Mouse (Mus musculus): Measurements from ENCODE around the gene Nanp. TPM values are rescaled to one million over a fixed set of nuclear protein-coding genes. Genes with fewer than 3 reads are reported as not detected.

Gene Nanp
- polyA plus RNA-seq, 1 experiment from 2014 or later, result 51.9 TPM

- Histone ChIP-seq H3K27ac (ENCODE audit: low read depth, low read length) (no peak overlapping the region), H3K27me3 (ENCODE audit: control insufficient read depth, insufficient read depth, low read length) (no peaks in the 10 kb centered on the region), H3K9me3 (ENCODE audit: control insufficient read depth, low read length) (no peaks in the 10 kb centered on the region), H3K4me1 (replicated peaks; ENCODE audit: control insufficient read depth, insufficient read depth, low read length) (no peaks in the 10 kb centered on the region), H3K4me3 (ENCODE audit: low read depth, low read length) (no peak overlapping the region), H3K9ac (ENCODE audit: low read length) (no peak overlapping the region), H3K4me2 (ENCODE audit: low read depth, low read length, severe bottlenecking) (no peak overlapping the region), H3K36me3 (ENCODE audit: control insufficient read depth, insufficient read depth, low read length) (no peaks in the 10 kb centered on the region)
- no peak for DNase-seq (ENCODE audit: low spot score)
- ATAC-seq (replicated peaks; ENCODE audit: low FRiP score), result no peak
- 83% methylated on average over 5 of the region's 5 CpGs for WGBS
These were observed 32.8 kb downstream of the Nanp start for GRCm38 (mm10) chr2:151006281-151006945.

GRCm38 (mm10) chr2:151004390-151004789 is 34.8 kb downstream of the Nanp start:
- H3K4me3 ChIP-seq (ENCODE audit: low read depth, low read length), result no peak overlapping the region
- no peak for ATAC-seq (replicated peaks; ENCODE audit: low FRiP score)
- H3K4me2 ChIP-seq (ENCODE audit: low read depth, low read length, severe bottlenecking), result no peak overlapping the region
- H3K27me3 ChIP-seq (ENCODE audit: control insufficient read depth, insufficient read depth, low read length), result no peaks in the 10 kb centered on the region
- H3K9me3 ChIP-seq (ENCODE audit: control insufficient read depth, low read length), result no peaks in the 10 kb centered on the region
- no peak overlapping the region for H3K27ac ChIP-seq (ENCODE audit: low read depth, low read length)
- H3K9ac ChIP-seq (ENCODE audit: low read length), result no peak overlapping the region
- no peak for DNase-seq (ENCODE audit: low spot score)
- WGBS, result 91% methylated on average over 10 of the region's 10 CpGs
- no peaks in the 10 kb centered on the region for H3K36me3 ChIP-seq (ENCODE audit: control insufficient read depth, insufficient read depth, low read length)
- H3K4me1 ChIP-seq (replicated peaks; ENCODE audit: control insufficient read depth, insufficient read depth, low read length), result no peaks in the 10 kb centered on the region; the same call in 1 of the 2 replicates

GRCm38 (mm10) chr2:151003796-151004195 is 35.4 kb downstream of the Nanp start:
- Histone ChIP-seq H3K27ac (ENCODE audit: low read depth, low read length) (no peak overlapping the region), H3K4me2 (ENCODE audit: low read depth, low read length, severe bottlenecking) (no peak overlapping the region), H3K36me3 (ENCODE audit: control insufficient read depth, insufficient read depth, low read length) (no peaks in the 10 kb centered on the region), H3K4me3 (ENCODE audit: low read depth, low read length) (no peak overlapping the region), H3K9me3 (ENCODE audit: control insufficient read depth, low read length) (no peaks in the 10 kb centered on the region), H3K27me3 (ENCODE audit: control insufficient read depth, insufficient read depth, low read length) (no peaks in the 10 kb centered on the region), H3K9ac (ENCODE audit: low read length) (no peak overlapping the region), H3K4me1 (replicated peaks; ENCODE audit: control insufficient read depth, insufficient read depth, low read length) (no peaks in the 10 kb centered on the region; the same call in 1 of the 2 replicates)
- ATAC-seq (replicated peaks; ENCODE audit: low FRiP score) (no peak), DNase-seq (ENCODE audit: low spot score) (no peak)
- WGBS, result 90% methylated on average over 6 of the region's 6 CpGs

DNA sequence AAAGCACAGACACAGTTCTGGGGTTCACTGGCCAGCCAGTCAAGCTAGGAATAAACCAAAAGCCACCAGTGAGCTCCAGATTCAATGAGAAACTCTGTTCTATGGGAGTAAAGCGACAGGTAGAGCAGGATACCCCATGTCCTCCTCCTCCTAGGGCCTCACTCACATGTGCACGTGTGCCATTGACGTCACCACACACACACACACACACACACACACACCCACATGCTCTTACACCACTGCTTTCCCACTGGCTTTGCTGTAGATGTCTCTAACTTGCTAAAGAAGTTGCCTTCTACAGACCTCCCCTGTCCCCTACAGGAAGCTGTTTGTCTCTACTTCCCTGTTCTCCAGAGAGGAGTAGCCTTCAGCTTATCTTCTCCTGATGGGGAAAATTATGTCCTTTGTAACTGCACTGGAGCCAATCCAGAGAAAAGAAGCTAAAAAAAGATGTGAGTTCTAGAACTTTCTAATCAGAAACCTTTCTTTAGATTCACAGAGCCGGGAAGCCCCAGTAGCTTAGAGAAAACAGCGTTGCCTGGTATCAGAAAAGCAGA is 37.5 kb downstream of the Nanp start:
- no peak overlapping the region for H3K4me3 ChIP-seq (ENCODE audit: low read depth, low read length)
- no peaks in the 10 kb centered on the region for H3K36me3 ChIP-seq (ENCODE audit: control insufficient read depth, insufficient read depth, low read length)
- no peaks in the 10 kb centered on the region; the same call in 1 of the 2 replicates for H3K4me1 ChIP-seq (replicated peaks; ENCODE audit: control insufficient read depth, insufficient read depth, low read length)
- H3K9ac ChIP-seq (ENCODE audit: low read length), result no peak overlapping the region
- WGBS, result 83% methylated on average over 5 of the region's 5 CpGs
- DNase-seq (ENCODE audit: low spot score) (no peak), ATAC-seq (replicated peaks; ENCODE audit: low FRiP score) (no peak)
- H3K9me3 ChIP-seq (ENCODE audit: control insufficient read depth, low read length), result no peaks in the 10 kb centered on the region
- no peak overlapping the region for H3K27ac ChIP-seq (ENCODE audit: low read depth, low read length)
- H3K27me3 ChIP-seq (ENCODE audit: control insufficient read depth, insufficient read depth, low read length), result no peaks in the 10 kb centered on the region
- H3K4me2 ChIP-seq (ENCODE audit: low read depth, low read length, severe bottlenecking), result no peak overlapping the region

GRCm38 (mm10) chr2:151000402-151001178 is 38.6 kb downstream of the Nanp start:
- H3K36me3 ChIP-seq (ENCODE audit: control insufficient read depth, insufficient read depth, low read length), result no peaks in the 10 kb centered on the region
- H3K4me2 ChIP-seq (ENCODE audit: low read depth, low read length, severe bottlenecking), result no peak overlapping the region
- H3K27me3 ChIP-seq (ENCODE audit: control insufficient read depth, insufficient read depth, low read length), result no peaks in the 10 kb centered on the region
- no peak overlapping the region for H3K4me3 ChIP-seq (ENCODE audit: low read depth, low read length)
- ATAC-seq (replicated peaks; ENCODE audit: low FRiP score) (peak; percentile 69; the same call in 1 of the 2 replicates), DNase-seq (ENCODE audit: low spot score) (peak; percentile 62)
- 54% methylated on average over 7 of the region's 7 CpGs for WGBS
- H3K27ac ChIP-seq (ENCODE audit: low read depth, low read length), result no peak overlapping the region
- no peak overlapping the region for H3K9ac ChIP-seq (ENCODE audit: low read length)
- H3K4me1 ChIP-seq (replicated peaks; ENCODE audit: control insufficient read depth, insufficient read depth, low read length), result no peaks in the 10 kb centered on the region; the same call in 1 of the 2 replicates
- H3K9me3 ChIP-seq (ENCODE audit: control insufficient read depth, low read length), result no peaks in the 10 kb centered on the region

DNA sequence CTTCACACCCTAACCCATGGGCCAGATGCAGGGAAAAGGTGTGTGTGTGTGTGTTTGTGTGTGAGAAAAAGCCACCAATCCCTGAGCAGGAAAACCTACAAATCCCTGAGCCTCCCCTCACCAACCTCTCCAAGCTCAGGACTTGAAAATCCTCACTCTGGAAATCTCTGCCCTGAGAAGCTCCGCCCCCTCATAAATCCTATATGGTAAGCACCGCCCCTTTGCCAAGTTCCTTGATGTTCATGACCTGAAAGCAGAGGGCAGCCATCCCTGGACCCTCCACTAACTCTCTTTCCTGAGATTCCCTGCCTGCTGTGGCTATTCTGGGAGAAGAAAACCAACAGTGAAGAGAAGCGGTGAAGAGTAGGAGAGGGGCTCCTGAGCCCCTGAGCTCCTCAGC is 40.2 kb downstream of the Nanp start:
- H3K27me3 ChIP-seq (ENCODE audit: control insufficient read depth, insufficient read depth, low read length), result no peaks in the 10 kb centered on the region
- DNase-seq (ENCODE audit: low spot score), result no peak
- no peak overlapping the region for H3K27ac ChIP-seq (ENCODE audit: low read depth, low read length)
- H3K4me1 ChIP-seq (replicated peaks; ENCODE audit: control insufficient read depth, insufficient read depth, low read length), result no peaks in the 10 kb centered on the region; the same call in 1 of the 2 replicates
- H3K36me3 ChIP-seq (ENCODE audit: control insufficient read depth, insufficient read depth, low read length), result no peaks in the 10 kb centered on the region
- ATAC-seq (replicated peaks; ENCODE audit: low FRiP score), result peak; percentile 16; the same call in 1 of the 2 replicates
- H3K4me2 ChIP-seq (ENCODE audit: low read depth, low read length, severe bottlenecking), result no peak overlapping the region
- no peaks in the 10 kb centered on the region for H3K9me3 ChIP-seq (ENCODE audit: control insufficient read depth, low read length)
- no peak overlapping the region for H3K9ac ChIP-seq (ENCODE audit: low read length)
- no peak overlapping the region for H3K4me3 ChIP-seq (ENCODE audit: low read depth, low read length)
- 49% methylated on average over 3 of the region's 3 CpGs for WGBS

GRCm38 (mm10) chr2:150997618-150998017 is 41.6 kb downstream of the Nanp start:
- Histone ChIP-seq H3K27me3 (ENCODE audit: control insufficient read depth, insufficient read depth, low read length) (no peaks in the 10 kb centered on the region), H3K4me1 (replicated peaks; ENCODE audit: control insufficient read depth, insufficient read depth, low read length) (no peaks in the 10 kb centered on the region; the same call in 1 of the 2 replicates), H3K4me3 (ENCODE audit: low read depth, low read length) (no peak overlapping the region), H3K4me2 (ENCODE audit: low read depth, low read length, severe bottlenecking) (no peak overlapping the region), H3K36me3 (ENCODE audit: control insufficient read depth, insufficient read depth, low read length) (no peaks in the 10 kb centered on the region), H3K9me3 (ENCODE audit: control insufficient read depth, low read length) (no peaks in the 10 kb centered on the region), H3K9ac (ENCODE audit: low read length) (no peak overlapping the region), H3K27ac (ENCODE audit: low read depth, low read length) (no peak overlapping the region)
- 62% methylated on average over 5 of the region's 5 CpGs for WGBS
- ATAC-seq (replicated peaks; ENCODE audit: low FRiP score), result no peak
- no peak for DNase-seq (ENCODE audit: low spot score)

DNA sequence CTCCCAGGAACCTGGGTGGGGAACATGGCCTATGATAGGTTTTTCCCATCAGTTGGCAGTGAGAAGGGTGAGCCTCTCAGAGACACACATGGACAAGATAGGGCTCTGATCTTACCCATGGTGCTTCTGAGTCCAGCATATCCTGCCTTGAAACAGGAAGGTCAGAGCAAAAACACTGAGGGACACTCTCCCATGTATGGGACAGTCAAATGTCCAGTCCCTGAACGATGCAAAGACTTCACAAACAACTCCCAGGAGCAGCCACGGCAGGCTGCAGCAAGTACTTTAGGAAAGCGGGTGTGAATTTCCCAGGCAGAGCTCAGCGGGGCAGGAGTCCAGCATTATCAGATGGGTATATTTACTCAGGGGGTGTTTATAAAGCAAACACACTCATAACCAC is 43.9 kb downstream of the Nanp start:
- no peak overlapping the region for H3K9ac ChIP-seq (ENCODE audit: low read length)
- no peak overlapping the region for H3K4me3 ChIP-seq (ENCODE audit: low read depth, low read length)
- H3K4me1 ChIP-seq (replicated peaks; ENCODE audit: control insufficient read depth, insufficient read depth, low read length), result no peaks in the 10 kb centered on the region; the same call in 1 of the 2 replicates
- DNase-seq (ENCODE audit: low spot score) (no peak), ATAC-seq (replicated peaks; ENCODE audit: low FRiP score) (no peak)
- no peaks in the 10 kb centered on the region for H3K9me3 ChIP-seq (ENCODE audit: control insufficient read depth, low read length)
- 90% methylated on average over 4 of the region's 4 CpGs for WGBS
- H3K27ac ChIP-seq (ENCODE audit: low read depth, low read length), result no peak overlapping the region
- no peaks in the 10 kb centered on the region for H3K36me3 ChIP-seq (ENCODE audit: control insufficient read depth, insufficient read depth, low read length)
- H3K27me3 ChIP-seq (ENCODE audit: control insufficient read depth, insufficient read depth, low read length), result no peaks in the 10 kb centered on the region
- no peak overlapping the region for H3K4me2 ChIP-seq (ENCODE audit: low read depth, low read length, severe bottlenecking)

Data from forebrain, embryonic 11.5 days (tissue).